Mouse (Mus musculus) embryo, embryonic 10.5 days (tissue): ENCODE measurements around the gene Tbxas1.

ENCODE experiments used
- DNase-seq: peaks from one replicate; pipeline ENCODE4 v3.0.0-alpha.2; 2015; ENCODE audit warnings: low spot score

Gene Tbxas1

DNA sequence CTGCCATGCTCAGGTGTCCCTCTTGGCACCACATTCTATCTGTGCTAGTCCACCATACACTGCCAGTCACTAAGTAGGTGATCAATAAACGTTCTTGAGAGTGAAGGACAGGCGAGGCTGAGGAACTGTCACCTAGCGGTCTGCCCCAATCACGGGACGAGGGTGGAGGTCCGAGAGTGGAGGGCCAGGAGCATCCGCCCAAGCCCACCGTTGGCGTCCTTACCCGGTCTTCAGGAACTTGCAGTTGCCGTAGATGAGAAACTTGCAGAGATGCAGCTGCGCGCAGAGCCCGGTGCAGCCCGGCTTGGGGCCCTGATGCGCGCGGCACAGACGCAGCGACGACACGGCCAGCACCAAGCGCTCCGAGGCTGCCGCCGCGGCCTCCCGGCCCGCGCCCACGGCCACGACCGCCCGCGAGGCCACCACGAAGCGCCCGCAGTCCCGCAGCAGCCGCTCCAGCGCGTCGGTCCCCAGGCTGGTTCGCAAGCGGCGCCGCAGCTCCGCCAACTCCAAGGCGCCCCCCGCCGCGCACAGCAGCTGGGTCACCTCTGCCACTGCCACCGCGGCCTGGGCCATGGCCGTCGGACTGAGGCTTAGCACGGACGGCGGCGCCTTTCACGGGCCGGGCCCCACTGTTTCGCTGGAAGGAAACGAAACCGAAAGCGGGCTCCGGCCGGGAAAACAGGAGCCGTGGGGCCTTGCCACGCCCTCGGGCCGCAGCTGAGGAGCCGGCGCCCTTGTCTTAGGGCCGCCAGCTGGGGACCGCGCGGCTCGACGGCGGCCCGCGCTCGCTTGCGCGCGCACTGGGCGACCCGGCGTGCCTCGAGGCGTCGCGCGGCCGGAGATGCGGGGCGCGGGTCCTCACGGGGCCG lies 242.6 kb downstream of the Tbxas1 start, which contains the start of gene Parp12:
Gene Parp12 (minus strand): TSS at position 766 of the 872 bp plus-strand sequence.
- DNase-seq, result peak; percentile 67

DNA sequence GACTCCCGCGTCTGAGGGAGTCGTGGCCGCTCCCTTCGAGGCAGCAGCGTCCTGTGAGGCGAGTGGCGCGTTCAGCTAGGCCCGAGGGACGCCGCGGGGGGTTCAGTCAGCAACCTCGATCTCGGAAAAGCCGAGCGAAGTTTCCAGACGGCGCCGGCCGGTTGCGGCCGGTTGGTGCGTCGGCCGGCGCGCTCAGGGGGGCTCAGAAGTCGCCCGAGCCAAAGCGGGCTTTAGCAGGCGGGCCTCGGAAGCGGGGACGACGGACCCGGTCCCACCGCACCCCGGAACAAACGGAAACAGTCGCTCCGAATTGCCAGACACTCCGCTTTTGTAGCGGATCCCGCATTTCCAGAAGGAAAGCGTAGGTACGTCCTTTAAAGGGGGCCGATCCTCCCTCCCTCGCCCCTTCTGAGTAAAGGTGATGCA lies 243.3 kb downstream of the Tbxas1 start:
- peak; percentile 46 for DNase-seq

DNA sequence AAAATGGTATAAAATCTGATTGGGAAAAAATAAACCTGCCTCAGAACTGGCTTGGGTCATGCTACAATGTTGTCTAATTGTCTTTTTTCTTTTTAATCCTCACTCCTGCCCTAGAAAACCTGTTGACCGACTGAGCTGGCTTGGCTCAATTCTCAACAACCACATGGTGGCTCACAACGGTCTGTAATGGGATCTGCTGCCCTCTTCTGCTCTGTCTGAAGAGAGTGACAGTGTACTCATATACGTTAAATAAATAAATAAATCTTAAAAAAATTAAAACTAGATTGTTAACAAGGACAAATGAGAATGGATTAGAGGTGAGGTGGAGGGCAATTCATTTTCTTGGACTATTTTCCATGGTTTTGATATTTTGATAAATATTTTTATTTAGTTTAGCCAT lies 245.5 kb downstream of the Tbxas1 start:
- no peak for DNase-seq

DNA sequence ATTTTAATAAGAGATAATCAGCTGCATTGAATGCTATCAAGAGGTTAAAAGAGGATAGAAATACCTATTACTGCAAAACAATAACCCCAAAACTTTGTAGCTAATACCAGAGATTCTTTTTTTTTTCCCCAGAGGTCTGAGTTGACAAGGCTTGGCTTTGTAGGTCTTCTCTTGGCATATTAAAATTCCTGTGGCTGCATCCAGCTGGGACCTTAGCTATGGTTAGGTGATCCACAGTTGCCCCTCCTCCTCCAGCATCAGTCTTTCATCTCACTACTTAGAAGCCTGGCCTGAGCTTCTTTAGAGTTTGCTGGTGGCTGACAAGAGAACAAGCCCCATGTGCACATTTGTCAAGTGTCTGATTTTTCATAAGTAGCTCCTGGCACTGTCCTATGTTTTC lies 249.5 kb downstream of the Tbxas1 start:
- no peak for DNase-seq

DNA sequence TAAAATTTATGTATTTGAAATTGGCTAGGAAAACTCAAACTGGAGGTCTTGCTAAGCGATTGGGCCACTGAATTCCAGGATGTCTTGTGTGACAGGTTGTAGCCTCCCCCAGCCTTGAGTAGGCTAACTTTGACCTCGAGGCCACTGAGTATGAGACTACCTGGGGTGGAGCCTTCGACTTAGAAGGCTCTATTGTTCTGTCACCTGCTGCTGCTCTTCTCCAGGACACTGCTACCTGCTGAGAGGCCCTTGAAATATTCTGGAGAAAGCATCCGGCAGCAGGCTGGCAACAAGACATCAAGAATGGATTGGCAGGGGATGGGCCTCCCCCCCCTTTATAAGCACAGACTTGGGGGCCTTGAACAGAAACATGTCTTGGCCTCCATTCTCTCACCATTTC lies 256.3 kb downstream of the Tbxas1 start:
- no peak for DNase-seq

DNA sequence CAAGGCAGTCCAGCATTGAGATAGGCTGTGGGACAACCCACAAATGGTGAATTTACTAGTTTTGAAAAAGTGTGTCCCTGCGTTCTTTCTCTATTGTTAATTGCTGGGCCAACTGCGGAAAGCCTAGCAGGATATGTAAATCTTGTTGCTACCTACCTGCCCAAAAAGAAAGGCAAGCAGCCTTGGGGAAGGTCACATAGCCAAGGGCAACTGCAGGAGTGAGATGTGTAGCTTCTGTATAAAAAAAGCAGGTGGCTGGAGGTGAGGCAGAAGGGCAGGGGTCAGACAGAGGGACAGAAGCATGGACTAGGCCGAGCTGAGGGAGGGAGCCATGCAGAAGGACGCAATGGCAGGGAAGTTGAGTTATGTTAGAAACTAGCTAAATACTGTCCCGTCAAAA lies 257.4 kb downstream of the Tbxas1 start:
- no peak for DNase-seq
